Mouse (Mus musculus) lung, postnatal 0 days (tissue): ENCODE data around the gene Itln1.

Source experiments
- CTCF ChIP-seq: IDR thresholded peaks from 2 replicates; pipeline ENCODE4 v1.5.1; 2016; ENCODE audit warnings: antibody characterized with exemption, mild to moderate bottlenecking
- EP300 ChIP-seq: IDR thresholded peaks from 2 replicates; pipeline ENCODE4 v1.6.1; 2016; ENCODE audit warnings: antibody characterized with exemption, mild to moderate bottlenecking, control low read depth

GRCm38 (mm10) chr1:171470371-171470871 is 64.7 kb downstream of the Itln1 start:
- TF ChIP-seq EP300, result peak; percentile 87
- TF ChIP-seq CTCF, result peak; percentile 87
